Mouse (Mus musculus) neural tube, embryonic 14.5 days (tissue): ENCODE data around the gene Pqlc3. TPM values are rescaled to one million over a fixed set of nuclear protein-coding genes. Genes with fewer than 3 reads are reported as not detected.
"Not testable (repeated sequence)": the region's sequence is repeated elsewhere in the genome, so short reads cannot be mapped to it uniquely, and the experiment has no call there.

Experiments used
- ATAC-seq: fragments of 200-750 bp; cut with Nextera tagmentation; 2 replicates; pipeline ENCODE4 v1.8.0; 2017; ENCODE audit warnings: low read depth, mild to moderate bottlenecking, moderate TSS enrichment, moderate library complexity
- H3K27ac ChIP-seq: fragments of 300-500 bp; sonication (generic); 2 replicates; pipeline ENCODE4 v1.5.1; 2014; ENCODE audit warnings: low read depth, mild to moderate bottlenecking, control low read depth, low read length, moderate library complexity, mixed read lengths
- H3K27me3 ChIP-seq: fragments of 300-500 bp; sonication (generic); 2 replicates; pipeline ENCODE4 v1.6.1; 2014; ENCODE audit warnings: low read length; ENCODE audit not compliant: control insufficient read depth, insufficient read depth
- H3K36me3 ChIP-seq: fragments of 300-500 bp; sonication (generic); 2 replicates; pipeline ENCODE4 v1.6.1; 2014; ENCODE audit warnings: low read length, mixed read lengths; ENCODE audit not compliant: control insufficient read depth, insufficient read depth
- H3K4me1 ChIP-seq: fragments of 300-500 bp; sonication (generic); 2 replicates; pipeline ENCODE4 v1.6.1; 2014; ENCODE audit warnings: low read length; ENCODE audit not compliant: control insufficient read depth, insufficient read depth
- H3K4me2 ChIP-seq: fragments of 300-500 bp; sonication (generic); 2 replicates; pipeline ENCODE4 v1.6.1; 2014; ENCODE audit warnings: mild to moderate bottlenecking, low read depth, low read length, control low read depth
- H3K4me3 ChIP-seq: fragments of 300-500 bp; sonication (generic); 2 replicates; pipeline ENCODE4 v1.5.1; 2014; ENCODE audit warnings: low read depth, low read length, control low read depth, mixed read lengths
- H3K9ac ChIP-seq: fragments of 300-500 bp; sonication (generic); replicated peaks from 2 replicates; pipeline ENCODE4 v1.6.1; 2014; ENCODE audit warnings: low read depth, mild to moderate bottlenecking, control low read depth, low read length, mixed read lengths
- H3K9me3 ChIP-seq: fragments of 300-500 bp; sonication (generic); 2 replicates; pipeline ENCODE4 v1.6.1; 2016; ENCODE audit warnings: low read length; ENCODE audit not compliant: control insufficient read depth
- WGBS: fragments of 180-500 bp; shearing (Covaris S2); extraction: QIAGEN DNeasy Blood & Tissue Kit; methylation state at CpG from one replicate; pipeline ENCODE4 v1.1.7; 2014; 5-methylcytosine and 5-hydroxymethylcytosine counted together
- polyA plus RNA-seq: library from polyadenylated mRNA; unstranded; fragments of >200 nt; fragmentation: Nextera tagmentation; extraction: Ambion mirVana; gene quantifications from 2 replicates; pipeline ENCODE4 v1.2.1, GENCODE M21; 2014

Gene Pqlc3
- polyA plus RNA-seq, 1 experiment from 2014 or later = 1.5 TPM

- 65% methylated on average over 2 of the region's 2 CpGs for WGBS
- Histone ChIP-seq H3K4me1 (peaks cover 10% of the 10 kb centered on the region; the same call in 1 of the 2 replicates), H3K27ac (no peak overlapping the region), H3K36me3 (no peaks in the 10 kb centered on the region), H3K27me3 (no peaks in the 10 kb centered on the region), H3K9ac (no peak overlapping the region), H3K9me3 (no peaks in the 10 kb centered on the region), H3K4me2 (no peak overlapping the region), H3K4me3 (no peak overlapping the region)
- ATAC-seq = no peak
Measured at GRCm38 (mm10) chr12:17035128-17035527, 34.9 kb upstream of the Pqlc3 start.

- no peak for ATAC-seq
- WGBS = 70% methylated on average over 5 of the region's 5 CpGs
- no peak overlapping the region for H3K4me2 ChIP-seq
- H3K4me3 ChIP-seq = no peak overlapping the region
- no peaks in the 10 kb centered on the region for H3K9me3 ChIP-seq
- H3K27me3 ChIP-seq = no peaks in the 10 kb centered on the region
- H3K27ac ChIP-seq = no peak overlapping the region
- H3K9ac ChIP-seq = no peak overlapping the region
- H3K4me1 ChIP-seq = peaks cover 10% of the 10 kb centered on the region; the same call in 1 of the 2 replicates
- H3K36me3 ChIP-seq = no peaks in the 10 kb centered on the region
Measured at GRCm38 (mm10) chr12:17034671-17035070, 34.5 kb upstream of the Pqlc3 start.

- peak; percentile 21; the same call in 1 of the 2 replicates for ATAC-seq
- H3K27ac ChIP-seq = no peak overlapping the region
- no peak overlapping the region for H3K4me3 ChIP-seq
- H3K4me1 ChIP-seq = peaks cover 10% of the 10 kb centered on the region; the same call in 1 of the 2 replicates
- no peak overlapping the region for H3K4me2 ChIP-seq
- H3K9ac ChIP-seq = no peak overlapping the region
- no peaks in the 10 kb centered on the region for H3K36me3 ChIP-seq
- 80% methylated on average over 9 of the region's 9 CpGs for WGBS
- no peaks in the 10 kb centered on the region for H3K9me3 ChIP-seq
- H3K27me3 ChIP-seq = no peaks in the 10 kb centered on the region
Measured at GRCm38 (mm10) chr12:17033464-17033841, 33.2 kb upstream of the Pqlc3 start.

- H3K36me3 ChIP-seq = no peaks in the 10 kb centered on the region
- H3K27me3 ChIP-seq = no peaks in the 10 kb centered on the region
- H3K4me2 ChIP-seq = no peak overlapping the region
- no peak; the same call in 1 of the 2 replicates for ATAC-seq
- H3K4me3 ChIP-seq = no peak overlapping the region
- no peak overlapping the region for H3K27ac ChIP-seq
- peaks cover 10% of the 10 kb centered on the region; the same call in 1 of the 2 replicates for H3K4me1 ChIP-seq
- no peak overlapping the region for H3K9ac ChIP-seq
- 44% methylated on average over 13 of the region's 13 CpGs for WGBS
- no peaks in the 10 kb centered on the region for H3K9me3 ChIP-seq
Measured at GRCm38 (mm10) chr12:17032694-17033463, 32.7 kb upstream of the Pqlc3 start.

GRCm38 (mm10) chr12:17024554-17025110 lies 24.4 kb upstream of the Pqlc3 start:
- no peaks in the 10 kb centered on the region for H3K36me3 ChIP-seq
- H3K27me3 ChIP-seq = no peaks in the 10 kb centered on the region
- no peaks in the 10 kb centered on the region for H3K9me3 ChIP-seq
- no peaks in the 10 kb centered on the region for H3K4me1 ChIP-seq
- H3K9ac ChIP-seq = no peak overlapping the region
- H3K4me3 ChIP-seq = no peak overlapping the region
- no peak overlapping the region for H3K27ac ChIP-seq
- no peak for ATAC-seq
- H3K4me2 ChIP-seq = no peak overlapping the region
- 92% methylated on average over 6 of the region's 6 CpGs for WGBS

- Histone ChIP-seq H3K4me1 (no peaks in the 10 kb centered on the region), H3K36me3 (no peaks in the 10 kb centered on the region), H3K4me3 (no peak overlapping the region), H3K9ac (no peak overlapping the region), H3K4me2 (no peak overlapping the region), H3K27ac (no peak overlapping the region), H3K9me3 (no peaks in the 10 kb centered on the region), H3K27me3 (no peaks in the 10 kb centered on the region)
- no peak for ATAC-seq
- 90% methylated on average over 4 of the region's 4 CpGs for WGBS
Measured at GRCm38 (mm10) chr12:17022145-17022544, 21.9 kb upstream of the Pqlc3 start.

GRCm38 (mm10) chr12:17021125-17021524 lies 20.9 kb upstream of the Pqlc3 start:
- H3K36me3 ChIP-seq, H3K27ac ChIP-seq, H3K9ac ChIP-seq, H3K9me3 ChIP-seq, H3K4me3 ChIP-seq, H3K4me2 ChIP-seq, H3K27me3 ChIP-seq, H3K4me1 ChIP-seq, ATAC-seq: not testable (repeated sequence)
- WGBS = 91% methylated on average over 4 of the region's 4 CpGs

- Histone ChIP-seq H3K4me3 (no peak overlapping the region), H3K27me3 (no peaks in the 10 kb centered on the region), H3K27ac (no peak overlapping the region), H3K9me3 (no peaks in the 10 kb centered on the region), H3K4me2 (no peak overlapping the region), H3K9ac (no peak overlapping the region), H3K4me1 (no peaks in the 10 kb centered on the region), H3K36me3 (no peaks in the 10 kb centered on the region)
- ATAC-seq = no peak
- 28% methylated on average over 4 of the region's 4 CpGs for WGBS
Measured at GRCm38 (mm10) chr12:17018468-17018867, 18.3 kb upstream of the Pqlc3 start.

GRCm38 (mm10) chr12:17015711-17016110 lies 15.5 kb upstream of the Pqlc3 start:
- no peak overlapping the region for H3K4me3 ChIP-seq
- no peaks in the 10 kb centered on the region for H3K9me3 ChIP-seq
- H3K9ac ChIP-seq = no peak overlapping the region
- 80% methylated on average over 2 of the region's 2 CpGs for WGBS
- H3K27me3 ChIP-seq = no peaks in the 10 kb centered on the region
- H3K27ac ChIP-seq = no peak overlapping the region
- H3K4me2 ChIP-seq = no peak overlapping the region
- H3K4me1 ChIP-seq = no peaks in the 10 kb centered on the region
- no peak for ATAC-seq
- no peaks in the 10 kb centered on the region for H3K36me3 ChIP-seq
